Mouse (Mus musculus): ENCODE data around the gene Mettl26. TPM values are rescaled to one million over a fixed set of nuclear protein-coding genes. Genes with fewer than 3 reads are reported as not detected.
A peak's percentile ranks its signal among the peaks of the same experiment; 100 is the strongest.

Gene Mettl26
- polyA plus RNA-seq, 1 experiment from 2014 or later: 58.2 TPM

DNA sequence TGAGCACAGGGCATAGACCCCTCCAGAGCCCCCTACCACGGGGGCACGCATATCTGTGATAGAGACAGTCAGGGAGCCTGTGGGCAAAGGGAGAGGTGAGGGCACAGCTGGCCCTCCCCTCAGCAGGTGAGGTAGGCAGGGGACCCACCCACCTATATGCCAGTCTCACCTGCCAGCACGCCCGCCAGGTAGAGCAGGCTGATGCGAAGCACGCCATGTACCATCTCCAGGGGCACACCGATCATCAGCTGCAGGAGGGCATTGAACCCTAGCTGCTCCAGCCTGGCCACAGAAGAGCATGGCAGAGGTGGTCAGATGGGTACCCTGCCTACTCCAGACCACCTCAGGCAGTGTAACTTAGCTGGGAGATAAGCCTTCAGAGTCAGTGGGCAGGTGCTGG is 39.6 kb upstream of the Mettl26 start:
- no peaks in the 10 kb centered on the region for H3K9me3 ChIP-seq (ENCODE audit: control insufficient read depth, low read length)
- peaks cover 43% of the 10 kb centered on the region for H3K36me3 ChIP-seq (ENCODE audit: control insufficient read depth, insufficient read depth, low read length)
- no peak overlapping the region for H3K9ac ChIP-seq (replicated peaks; ENCODE audit: low read length)
- 95% methylated on average over 7 of the region's 7 CpGs for WGBS
- H3K27me3 ChIP-seq (ENCODE audit: control insufficient read depth, insufficient read depth, low read length): no peaks in the 10 kb centered on the region
- H3K27ac ChIP-seq (replicated peaks; ENCODE audit: low read depth, low read length): no peak overlapping the region
- DNase-seq (no peak), ATAC-seq (ENCODE audit: low FRiP score, low TSS enrichment) (no peak)
- H3K4me1 ChIP-seq (ENCODE audit: control insufficient read depth, insufficient read depth, low read length): peaks cover 60% of the 10 kb centered on the region
- peak overlapping the region; percentile 95 for H3K4me2 ChIP-seq (ENCODE audit: low read length)
- no peak overlapping the region for H3K4me3 ChIP-seq (replicated peaks; ENCODE audit: low read depth, low read length)

- H3K36me3 ChIP-seq (ENCODE audit: control insufficient read depth, insufficient read depth, low read length): peaks cover 43% of the 10 kb centered on the region
- no peak overlapping the region for H3K4me3 ChIP-seq (replicated peaks; ENCODE audit: low read depth, low read length)
- no peak for DNase-seq
- H3K4me2 ChIP-seq (ENCODE audit: low read length): peak overlapping the region; percentile 75
- no peak overlapping the region for H3K27ac ChIP-seq (replicated peaks; ENCODE audit: low read depth, low read length)
- H3K9ac ChIP-seq (replicated peaks; ENCODE audit: low read length): no peak overlapping the region; the same call in 1 of the 2 replicates
- no peaks in the 10 kb centered on the region for H3K27me3 ChIP-seq (ENCODE audit: control insufficient read depth, insufficient read depth, low read length)
- peaks cover 60% of the 10 kb centered on the region for H3K4me1 ChIP-seq (ENCODE audit: control insufficient read depth, insufficient read depth, low read length)
- no peaks in the 10 kb centered on the region for H3K9me3 ChIP-seq (ENCODE audit: control insufficient read depth, low read length)
- ATAC-seq (ENCODE audit: low FRiP score, low TSS enrichment): no peak
- WGBS: 94% methylated on average over 16 of the region's 16 CpGs
These were observed 39.1 kb upstream of the Mettl26 start for GRCm38 (mm10) chr17:25835816-25836215.

DNA sequence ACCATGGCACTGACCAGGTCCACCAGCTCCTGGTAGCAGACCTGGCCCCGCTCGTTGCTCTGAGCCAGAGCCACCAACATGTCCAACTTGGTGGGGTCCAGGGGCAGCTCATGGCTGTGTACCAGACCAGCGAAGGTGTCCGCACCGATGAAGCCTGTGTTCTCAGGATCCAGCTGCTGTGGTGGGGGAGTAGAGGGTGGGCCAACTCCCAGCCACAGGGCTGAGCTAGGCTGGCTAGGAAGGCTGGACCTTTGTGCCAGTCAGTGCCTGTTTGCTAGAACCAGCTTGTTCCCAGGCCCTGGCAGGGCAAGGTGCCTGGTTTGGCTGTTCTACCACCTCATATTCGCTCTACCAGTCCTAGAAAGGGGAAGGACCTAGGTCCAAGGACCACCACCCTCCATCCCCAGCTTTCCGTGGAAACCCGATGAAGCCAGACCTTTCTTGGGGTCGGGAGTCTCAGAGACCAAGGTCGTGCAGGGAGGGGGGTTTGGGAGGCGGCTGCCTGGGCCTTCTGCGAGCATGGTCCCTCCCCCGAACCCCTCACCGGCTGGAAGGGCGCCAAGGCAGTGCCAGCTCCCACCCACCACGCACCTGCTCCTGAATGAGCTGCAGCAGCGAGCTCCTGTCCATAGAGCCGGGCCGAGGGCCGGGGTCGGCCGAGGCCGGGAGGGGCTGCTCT is 38.3 kb upstream of the Mettl26 start:
- Histone ChIP-seq H3K4me3 (replicated peaks; ENCODE audit: low read depth, low read length) (peak overlapping the region; percentile 47), H3K9me3 (ENCODE audit: control insufficient read depth, low read length) (no peaks in the 10 kb centered on the region), H3K27ac (replicated peaks; ENCODE audit: low read depth, low read length) (peak overlapping the region; percentile 84), H3K9ac (replicated peaks; ENCODE audit: low read length) (peak overlapping the region; percentile 78), H3K4me1 (ENCODE audit: control insufficient read depth, insufficient read depth, low read length) (peaks cover 54% of the 10 kb centered on the region), H3K27me3 (ENCODE audit: control insufficient read depth, insufficient read depth, low read length) (no peaks in the 10 kb centered on the region), H3K4me2 (ENCODE audit: low read length) (peak overlapping the region; percentile 75), H3K36me3 (ENCODE audit: control insufficient read depth, insufficient read depth, low read length) (peaks cover 43% of the 10 kb centered on the region)
- no peak for ATAC-seq (ENCODE audit: low FRiP score, low TSS enrichment)
- WGBS: 24% methylated on average over 23 of the region's 23 CpGs
- DNase-seq: no peak

DNA sequence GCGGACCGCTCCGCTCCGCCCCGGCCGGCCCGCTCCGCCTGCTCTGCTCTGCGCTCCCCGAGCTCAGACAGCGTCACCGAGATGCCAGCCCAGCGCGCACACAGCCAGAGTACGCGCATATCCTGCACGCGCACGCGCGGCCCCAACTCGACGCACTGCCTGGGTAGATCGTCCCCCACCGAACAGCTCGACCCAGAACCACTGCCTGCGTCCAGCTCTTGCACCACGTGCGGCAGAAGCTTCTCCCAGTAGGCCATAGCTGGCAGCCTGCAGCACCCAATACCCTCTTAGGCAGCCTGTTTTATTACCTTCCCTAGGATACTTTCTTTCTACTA is 37.8 kb upstream of the Mettl26 start, which contains the start of gene Rhbdl1:
Gene Rhbdl1 (minus strand): TSS at position 220 of the 335 bp plus-strand sequence.
- Histone ChIP-seq H3K27me3 (ENCODE audit: control insufficient read depth, insufficient read depth, low read length) (no peaks in the 10 kb centered on the region), H3K36me3 (ENCODE audit: control insufficient read depth, insufficient read depth, low read length) (peaks cover 46% of the 10 kb centered on the region), H3K4me2 (ENCODE audit: low read length) (peak within 1 kb of the TSS; percentile 75), H3K9ac (replicated peaks; ENCODE audit: low read length) (peak within 1 kb of the TSS; percentile 78), H3K4me1 (ENCODE audit: control insufficient read depth, insufficient read depth, low read length) (peaks cover 49% of the 10 kb centered on the region), H3K27ac (replicated peaks; ENCODE audit: low read depth, low read length) (peak within 1 kb of the TSS; percentile 84), H3K4me3 (replicated peaks; ENCODE audit: low read depth, low read length) (peak within 1 kb of the TSS; percentile 47), H3K9me3 (ENCODE audit: control insufficient read depth, low read length) (no peaks in the 10 kb centered on the region)
- DNase-seq (peak; percentile 89), ATAC-seq (ENCODE audit: low FRiP score, low TSS enrichment) (peak; percentile 26; the same call in 1 of the 2 replicates)
- 2% methylated on average over 29 of the region's 29 CpGs for WGBS

DNA sequence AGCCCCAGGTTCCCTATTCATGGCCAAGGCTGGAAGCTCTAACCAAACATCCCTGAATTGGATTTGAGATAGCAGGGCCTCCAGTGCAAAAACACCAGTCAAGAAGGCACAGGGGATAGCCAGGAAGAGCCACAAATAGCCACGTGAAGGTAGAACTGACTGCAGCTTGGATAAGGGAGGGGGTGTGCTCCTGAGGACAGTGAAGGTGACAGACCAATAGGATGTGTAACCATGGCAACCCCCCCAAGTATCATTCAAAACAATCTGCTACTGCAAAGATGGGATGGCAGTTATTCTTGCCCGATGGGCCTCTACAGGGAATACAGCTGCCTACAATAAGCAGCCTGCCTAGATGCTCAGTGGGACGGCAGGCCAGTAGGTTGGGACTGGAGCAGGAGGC is 37.3 kb upstream of the Mettl26 start:
- Histone ChIP-seq H3K27me3 (ENCODE audit: control insufficient read depth, insufficient read depth, low read length) (no peaks in the 10 kb centered on the region), H3K4me2 (ENCODE audit: low read length) (peak overlapping the region; percentile 75), H3K27ac (replicated peaks; ENCODE audit: low read depth, low read length) (peak overlapping the region; percentile 84), H3K36me3 (ENCODE audit: control insufficient read depth, insufficient read depth, low read length) (peaks cover 51% of the 10 kb centered on the region), H3K9me3 (ENCODE audit: control insufficient read depth, low read length) (no peaks in the 10 kb centered on the region), H3K4me1 (ENCODE audit: control insufficient read depth, insufficient read depth, low read length) (peaks cover 46% of the 10 kb centered on the region), H3K4me3 (replicated peaks; ENCODE audit: low read depth, low read length) (no peak overlapping the region), H3K9ac (replicated peaks; ENCODE audit: low read length) (peak overlapping the region; percentile 78; the same call in 1 of the 2 replicates)
- WGBS: 13% methylated on average over 3 of the region's 3 CpGs
- ATAC-seq (ENCODE audit: low FRiP score, low TSS enrichment) (no peak), DNase-seq (peak; percentile 57)

DNA sequence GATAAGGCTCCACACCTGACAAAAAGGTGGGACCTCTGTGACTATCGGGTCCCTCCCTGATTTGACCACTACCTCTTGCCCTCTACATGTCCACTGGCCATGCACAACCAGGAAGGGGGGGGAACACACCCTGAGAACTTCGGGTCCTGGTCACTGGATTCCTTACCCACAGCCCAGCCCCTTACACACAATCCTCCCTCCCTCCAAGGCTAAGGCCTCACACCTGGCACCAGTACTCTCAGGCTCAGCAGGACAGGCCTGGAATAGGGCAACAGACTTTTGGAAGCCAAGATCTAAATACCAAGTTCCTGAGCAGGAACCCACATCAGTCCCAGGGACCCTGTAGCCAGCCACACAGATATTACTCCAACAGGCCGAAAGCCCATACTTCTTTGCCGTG is 36.0 kb upstream of the Mettl26 start:
- Histone ChIP-seq H3K27ac (replicated peaks; ENCODE audit: low read depth, low read length) (no peak overlapping the region), H3K27me3 (ENCODE audit: control insufficient read depth, insufficient read depth, low read length) (no peaks in the 10 kb centered on the region), H3K9ac (replicated peaks; ENCODE audit: low read length) (no peak overlapping the region), H3K4me1 (ENCODE audit: control insufficient read depth, insufficient read depth, low read length) (peaks cover 51% of the 10 kb centered on the region), H3K4me2 (ENCODE audit: low read length) (no peak overlapping the region), H3K4me3 (replicated peaks; ENCODE audit: low read depth, low read length) (no peak overlapping the region), H3K9me3 (ENCODE audit: control insufficient read depth, low read length) (no peaks in the 10 kb centered on the region), H3K36me3 (ENCODE audit: control insufficient read depth, insufficient read depth, low read length) (peaks cover 53% of the 10 kb centered on the region)
- ATAC-seq (ENCODE audit: low FRiP score, low TSS enrichment) (no peak), DNase-seq (no peak)
- 93% methylated on average over 4 of the region's 4 CpGs for WGBS

- no peaks in the 10 kb centered on the region for H3K27me3 ChIP-seq (ENCODE audit: control insufficient read depth, insufficient read depth, low read length)
- H3K4me1 ChIP-seq (ENCODE audit: control insufficient read depth, insufficient read depth, low read length): peaks cover 45% of the 10 kb centered on the region
- no peak overlapping the region for H3K9ac ChIP-seq (replicated peaks; ENCODE audit: low read length)
- H3K4me3 ChIP-seq (replicated peaks; ENCODE audit: low read depth, low read length): no peak overlapping the region
- peaks cover 51% of the 10 kb centered on the region for H3K36me3 ChIP-seq (ENCODE audit: control insufficient read depth, insufficient read depth, low read length)
- WGBS: 85% methylated on average over 14 of the region's 14 CpGs
- ATAC-seq (ENCODE audit: low FRiP score, low TSS enrichment) (no peak), DNase-seq (no peak)
- no peaks in the 10 kb centered on the region for H3K9me3 ChIP-seq (ENCODE audit: control insufficient read depth, low read length)
- no peak overlapping the region for H3K27ac ChIP-seq (replicated peaks; ENCODE audit: low read depth, low read length)
- no peak overlapping the region for H3K4me2 ChIP-seq (ENCODE audit: low read length)
These were observed 35.2 kb upstream of the Mettl26 start for GRCm38 (mm10) chr17:25839455-25840235.

DNA sequence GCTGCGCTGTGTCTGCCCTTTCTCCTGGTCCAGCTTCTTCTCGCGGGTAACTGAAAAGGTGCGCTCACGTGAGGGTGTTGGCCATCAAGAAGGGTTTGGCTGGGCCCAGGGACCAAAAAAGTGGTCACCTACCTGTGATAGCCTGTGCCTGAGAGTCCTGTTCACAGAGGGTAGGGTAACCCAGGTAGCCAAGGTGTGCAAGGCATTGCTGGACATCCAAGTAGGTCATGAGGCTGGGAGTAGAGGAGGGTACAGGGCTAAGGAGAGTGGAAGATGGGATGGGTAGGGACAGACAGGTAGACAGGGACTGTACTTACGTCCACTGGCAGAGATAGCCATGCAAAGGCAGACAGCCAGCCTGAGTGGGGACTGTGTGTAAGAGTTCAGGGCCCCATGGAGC is 34.4 kb upstream of the Mettl26 start:
- no peaks in the 10 kb centered on the region for H3K9me3 ChIP-seq (ENCODE audit: control insufficient read depth, low read length)
- peaks cover 47% of the 10 kb centered on the region for H3K36me3 ChIP-seq (ENCODE audit: control insufficient read depth, insufficient read depth, low read length)
- 97% methylated on average over 6 of the region's 6 CpGs for WGBS
- no peak overlapping the region for H3K4me2 ChIP-seq (ENCODE audit: low read length)
- no peak for DNase-seq
- H3K9ac ChIP-seq (replicated peaks; ENCODE audit: low read length): no peak overlapping the region
- ATAC-seq (ENCODE audit: low FRiP score, low TSS enrichment): no peak
- H3K27ac ChIP-seq (replicated peaks; ENCODE audit: low read depth, low read length): no peak overlapping the region
- no peaks in the 10 kb centered on the region for H3K27me3 ChIP-seq (ENCODE audit: control insufficient read depth, insufficient read depth, low read length)
- no peak overlapping the region for H3K4me3 ChIP-seq (replicated peaks; ENCODE audit: low read depth, low read length)
- H3K4me1 ChIP-seq (ENCODE audit: control insufficient read depth, insufficient read depth, low read length): peaks cover 40% of the 10 kb centered on the region
